In the genomic region with DNA sequence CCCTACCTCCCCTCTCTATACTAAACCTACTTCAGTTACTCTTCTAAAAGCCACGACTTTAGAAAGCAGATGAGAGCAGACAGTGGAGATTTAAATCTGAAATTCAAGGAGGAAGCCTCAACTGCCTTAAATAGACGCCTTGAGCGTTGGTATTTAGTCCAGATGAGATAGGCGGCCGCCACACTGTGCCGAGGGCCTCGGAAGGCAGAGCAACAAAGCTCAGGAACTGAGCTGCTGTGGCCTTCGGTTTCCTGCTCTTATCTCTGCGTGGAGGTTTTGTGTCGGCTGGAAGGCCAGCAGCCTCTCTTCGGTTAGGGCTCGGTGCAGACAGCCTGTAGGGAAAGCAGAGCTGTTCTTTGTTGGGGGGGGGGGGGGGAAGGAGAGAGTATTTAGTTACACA, we compare ENCODE assay signal across 11 mouse cellular contexts. TPM values are rescaled to one million over a fixed set of nuclear protein-coding genes. Genes with fewer than 3 reads are reported as not detected.
DNase-seq lines count a peak whose midpoint lies in the region; ATAC-seq lines count a peak whose summit lies in the region.
"Had no signal": no experiment of that assay in that cellular context is flagged by ENCODE, and none has a peak within 500 bp of the region (broad histone marks: within the 10 kb centered on the region; RNA-seq: fewer than 3 reads in every experiment).

No protein-coding gene starts in this region.

- H3K4me3 ChIP-seq in heart, embryonic 14.5 days (ENCODE audit: control insufficient read depth in 1 of 2, insufficient read depth in 1 of 2, low read depth in 1 of 2, low read length in 2 of 2): no peak overlapping the region
- H3K4me3 ChIP-seq in heart, embryonic 15.5 days: no peak overlapping the region
- H3K4me3 ChIP-seq in forebrain, embryonic 15.5 days: no peak overlapping the region
- H3K4me3 ChIP-seq: limb, embryonic 15.5 days had no signal

- H3K9me3 ChIP-seq in heart, embryonic 14.5 days (ENCODE audit: control insufficient read depth, low read length): no peaks in the 10 kb centered on the region
- H3K9me3 ChIP-seq in heart, embryonic 15.5 days (replicated peaks): no peaks in the 10 kb centered on the region
- no peaks in the 10 kb centered on the region for H3K9me3 ChIP-seq in forebrain, embryonic 15.5 days
- H3K9me3 ChIP-seq: limb, embryonic 15.5 days had no signal

- no peak for DNase-seq in heart, adult 11 months
- DNase-seq in MEL-GATA-1-ER (ENCODE audit: extremely low read depth, low read depth): peak; percentile 36
- DNase-seq in kidney, postnatal 10 days: no peak

- H3K27me3 ChIP-seq in heart, embryonic 14.5 days (ENCODE audit: control insufficient read depth, insufficient read depth, low read length): no peaks in the 10 kb centered on the region
- H3K27me3 ChIP-seq in heart, embryonic 15.5 days: no peaks in the 10 kb centered on the region
- H3K27me3 ChIP-seq in forebrain, embryonic 15.5 days: no peaks in the 10 kb centered on the region
- H3K27me3 ChIP-seq: limb, embryonic 15.5 days had no signal

- H3K36me3 ChIP-seq in heart, embryonic 14.5 days (ENCODE audit: control insufficient read depth, insufficient read depth, low read length): no peaks in the 10 kb centered on the region
- H3K36me3 ChIP-seq in heart, embryonic 15.5 days: no peaks in the 10 kb centered on the region
- H3K36me3 ChIP-seq in forebrain, embryonic 15.5 days: no peaks in the 10 kb centered on the region
- H3K36me3 ChIP-seq: limb, embryonic 15.5 days had no signal

- ATAC-seq in heart, embryonic 14.5 days (ENCODE audit: insufficient number of reproducible peaks, insufficient read depth, low FRiP score, low read depth): 0 out of 2 replicates have a peak, but pooled peaks have one; percentile 37
- ATAC-seq in heart, embryonic 15.5 days (replicated peaks; ENCODE audit: insufficient number of reproducible peaks, insufficient read depth, low FRiP score, low read depth): no peak
- ATAC-seq in megakaryocyte progenitor cell, adult 5-6 weeks (replicated peaks; ENCODE audit: poor library complexity): peak; percentile 77
- ATAC-seq in erythroblast, adult 5-6 weeks (replicated peaks; ENCODE audit: low FRiP score, poor library complexity, severe bottlenecking): no peak
- no peak for ATAC-seq in forebrain, embryonic 15.5 days (replicated peaks)

- peak overlapping the region; percentile 59 for H3K9ac ChIP-seq in heart, embryonic 14.5 days (ENCODE audit: low read length)
- peak overlapping the region; percentile 36 for H3K9ac ChIP-seq in heart, embryonic 15.5 days
- no peak overlapping the region for H3K9ac ChIP-seq in forebrain, embryonic 15.5 days (replicated peaks)
- H3K9ac ChIP-seq: limb, embryonic 15.5 days had no signal

- peak overlapping the region; percentile 47 for H3K4me2 ChIP-seq in heart, embryonic 14.5 days (ENCODE audit: low read length)
- peak overlapping the region; percentile 36; the same call in 1 of the 2 replicates for H3K4me2 ChIP-seq in heart, embryonic 15.5 days
- no peak overlapping the region for H3K4me2 ChIP-seq in forebrain, embryonic 15.5 days (replicated peaks)
- H3K4me2 ChIP-seq: limb, embryonic 15.5 days had no signal

- WGBS in heart, embryonic 14.5 days: 2% methylated on average over 12 of the region's 12 CpGs
- 3% methylated on average over 12 of the region's 12 CpGs for WGBS in heart, embryonic 15.5 days
- 60% methylated on average over 12 of the region's 12 CpGs for WGBS in forebrain, embryonic 15.5 days

- H3K27ac ChIP-seq in heart, embryonic 14.5 days (replicated peaks in 1 of 2; ENCODE audit: control insufficient read depth in 1 of 2, insufficient read depth in 1 of 2, low read depth in 2 of 2, low read length in 2 of 2): peak overlapping the region; percentile 87 to 88
- peak overlapping the region; percentile 83 for H3K27ac ChIP-seq in heart, embryonic 15.5 days
- H3K27ac ChIP-seq in forebrain, embryonic 15.5 days (replicated peaks): no peak overlapping the region
- H3K27ac ChIP-seq: limb, embryonic 15.5 days had no signal

- peaks cover 4 to 12% of the 10 kb centered on the region in 2 experiments; a peak in 3 of 4 replicates for H3K4me1 ChIP-seq in heart, embryonic 14.5 days (ENCODE audit: control insufficient read depth in 2 of 2, insufficient read depth in 2 of 2, low read length in 2 of 2)
- peaks cover 11% of the 10 kb centered on the region for H3K4me1 ChIP-seq in heart, embryonic 15.5 days (replicated peaks)
- H3K4me1 ChIP-seq in forebrain, embryonic 15.5 days: no peaks in the 10 kb centered on the region
- H3K4me1 ChIP-seq: limb, embryonic 15.5 days had no signal

RNA-seq across cellular contexts. Expression of a gene that starts 11.1 kb away (rescaled TPM):
- polyA plus RNA-seq in heart, embryonic 14.5 days (2014; fragmentation: Nextera tagmentation; extraction: Ambion mirVana): 1.4 and 1.7 TPM in 2 replicates
- 1.4 TPM in 2 replicates for polyA plus RNA-seq in heart, embryonic 15.5 days (2015; fragmentation: Nextera tagmentation; extraction: Ambion mirVana)
- 0.25 and 0.34 TPM in 2 replicates for total RNA-seq in megakaryocyte progenitor cell, adult 5-6 weeks (2015)
- 2.7 TPM in 1 of 2 replicates, not detected in the other for total RNA-seq in megakaryocyte progenitor cell, adult 5-6 weeks (2017)
- total RNA-seq in erythroblast, adult 5-6 weeks (2015; ENCODE audit: low replicate concordance): not detected in 2 replicates
- total RNA-seq in erythroblast, adult 5-6 weeks (2017; ENCODE audit: low replicate concordance): not detected in 2 replicates
- polyA plus RNA-seq in forebrain, embryonic 15.5 days (2015; fragmentation: Nextera tagmentation; extraction: Ambion mirVana): 3.3 and 4.0 TPM in 2 replicates

RNA-seq across cellular contexts. Expression of a gene that starts 11.3 kb away (rescaled TPM):
- 1,378 and 1,424 TPM in 2 replicates for polyA plus RNA-seq in heart, embryonic 14.5 days (2014; fragmentation: Nextera tagmentation; extraction: Ambion mirVana)
- polyA plus RNA-seq in heart, embryonic 15.5 days (2015; fragmentation: Nextera tagmentation; extraction: Ambion mirVana): 1,038 and 1,358 TPM in 2 replicates
- total RNA-seq in megakaryocyte progenitor cell, adult 5-6 weeks (2015): 194 and 224 TPM in 2 replicates
- 30.5 and 42.9 TPM in 2 replicates for total RNA-seq in megakaryocyte progenitor cell, adult 5-6 weeks (2017)
- total RNA-seq in erythroblast, adult 5-6 weeks (2015; ENCODE audit: low replicate concordance): 24.5 and 74.4 TPM in 2 replicates
- total RNA-seq in erythroblast, adult 5-6 weeks (2017; ENCODE audit: low replicate concordance): 7.6 and 16.6 TPM in 2 replicates
- 589 and 615 TPM in 2 replicates for polyA plus RNA-seq in forebrain, embryonic 15.5 days (2015; fragmentation: Nextera tagmentation; extraction: Ambion mirVana)

RNA-seq across cellular contexts. Expression of a gene that starts 15.0 kb away (rescaled TPM):
- polyA plus RNA-seq in heart, embryonic 14.5 days (2014; fragmentation: Nextera tagmentation; extraction: Ambion mirVana): 0.16 TPM in 1 of 2 replicates, not detected in the other
- polyA plus RNA-seq in heart, embryonic 15.5 days (2015; fragmentation: Nextera tagmentation; extraction: Ambion mirVana): 0.16 TPM in 1 of 2 replicates, not detected in the other
- not detected in 2 replicates for total RNA-seq in megakaryocyte progenitor cell, adult 5-6 weeks (2015)
- total RNA-seq in megakaryocyte progenitor cell, adult 5-6 weeks (2017): not detected in 2 replicates
- total RNA-seq in erythroblast, adult 5-6 weeks (2015; ENCODE audit: low replicate concordance): not detected in 2 replicates
- total RNA-seq in erythroblast, adult 5-6 weeks (2017; ENCODE audit: low replicate concordance): not detected in 2 replicates
- polyA plus RNA-seq in forebrain, embryonic 15.5 days (2015; fragmentation: Nextera tagmentation; extraction: Ambion mirVana): 0.08 TPM in 1 of 2 replicates, not detected in the other
- total RNA-seq: ES-E14; gastrocnemius, postnatal 4 days had no signal

RNA-seq across cellular contexts. Expression of a gene that starts 15.1 kb away (rescaled TPM):
- polyA plus RNA-seq in heart, embryonic 14.5 days (2014; fragmentation: Nextera tagmentation; extraction: Ambion mirVana): 2.3 and 2.5 TPM in 2 replicates
- 2.5 and 2.6 TPM in 2 replicates for polyA plus RNA-seq in heart, embryonic 15.5 days (2015; fragmentation: Nextera tagmentation; extraction: Ambion mirVana)
- total RNA-seq in megakaryocyte progenitor cell, adult 5-6 weeks (2015): 0.02 TPM in 1 of 2 replicates, not detected in the other
- total RNA-seq in megakaryocyte progenitor cell, adult 5-6 weeks (2017): not detected in 2 replicates
- total RNA-seq in erythroblast, adult 5-6 weeks (2015; ENCODE audit: low replicate concordance): not detected in 2 replicates
- not detected in 2 replicates for total RNA-seq in erythroblast, adult 5-6 weeks (2017; ENCODE audit: low replicate concordance)
- polyA plus RNA-seq in forebrain, embryonic 15.5 days (2015; fragmentation: Nextera tagmentation; extraction: Ambion mirVana): 1.6 and 2.3 TPM in 2 replicates

RNA-seq across cellular contexts. Expression of a gene that starts 19.0 kb away (rescaled TPM):
- polyA plus RNA-seq in heart, embryonic 14.5 days (2014; fragmentation: Nextera tagmentation; extraction: Ambion mirVana): not detected in 2 replicates
- 0.34 TPM in 1 of 2 replicates, not detected in the other for polyA plus RNA-seq in heart, embryonic 15.5 days (2015; fragmentation: Nextera tagmentation; extraction: Ambion mirVana)
- total RNA-seq in megakaryocyte progenitor cell, adult 5-6 weeks (2015): not detected in 2 replicates
- total RNA-seq in megakaryocyte progenitor cell, adult 5-6 weeks (2017): not detected in 2 replicates
- not detected in 2 replicates for total RNA-seq in erythroblast, adult 5-6 weeks (2015; ENCODE audit: low replicate concordance)
- not detected in 2 replicates for total RNA-seq in erythroblast, adult 5-6 weeks (2017; ENCODE audit: low replicate concordance)
- polyA plus RNA-seq in forebrain, embryonic 15.5 days (2015; fragmentation: Nextera tagmentation; extraction: Ambion mirVana): not detected in 2 replicates
- total RNA-seq: ES-E14; gastrocnemius, postnatal 4 days had no signal
- polyA plus RNA-seq: limb, embryonic 15.5 days had no signal

Comparison
In these comparisons a context has a peak if more than half of its experiments do, and no peak if none do; other contexts are left out.
1. ATAC-seq: peak in heart, embryonic 14.5 days (single experiment) and megakaryocyte progenitor cell, adult 5-6 weeks (single experiment); none in heart, embryonic 15.5 days (single experiment), erythroblast, adult 5-6 weeks (single experiment) and forebrain, embryonic 15.5 days (single experiment).